Mouse (Mus musculus): Measurements from ENCODE around the gene Hoxc4. TPM values are rescaled to one million over a fixed set of nuclear protein-coding genes. Genes with fewer than 3 reads are reported as not detected.

Hoxc4 gene
- total and polyA plus RNA-seq, 2 experiments from 2014 or later = not detected

- Histone ChIP-seq H3K4me3 (ENCODE audit: low read depth, low read length) (peak overlapping the region; percentile 21), H3K9me3 (replicated peaks; ENCODE audit: control insufficient read depth, low read length) (no peaks in the 10 kb centered on the region), H3K27ac (ENCODE audit: low read depth) (no peak overlapping the region), H3K4me1 (ENCODE audit: control insufficient read depth, insufficient read depth) (no peaks in the 10 kb centered on the region), H3K4me2 (ENCODE audit: low read depth, low read length) (no peak overlapping the region), H3K27me3 (ENCODE audit: control insufficient read depth, insufficient read depth, low read length) (peaks cover 99% of the 10 kb centered on the region), H3K9ac (replicated peaks; ENCODE audit: low read depth, low read length) (no peak overlapping the region), H3K36me3 (replicated peaks; ENCODE audit: control insufficient read depth, insufficient read depth, low read length) (no peaks in the 10 kb centered on the region)
- TF ChIP-seq CTCF (IDR thresholded peaks at IDR 0.05; ENCODE audit: low read depth) (peak; percentile 67), EP300 (IDR thresholded peaks at IDR 0.05; ENCODE audit: low read depth) (no peak)
- 6% methylated on average over 17 of the region's 17 CpGs for WGBS
- DNase-seq (ENCODE audit: low spot score) (peak; percentile 74), ATAC-seq (ENCODE audit: insufficient read depth, low read depth) (no peak)
Observed at GRCm38 (mm10) chr15:103013238-103013984, 5.3 kb upstream of the Hoxc4 start.

GRCm38 (mm10) chr15:103014166-103015008 is 4.3 kb upstream of the Hoxc4 start:
- no peak for DNase-seq (ENCODE audit: low spot score)
- peak overlapping the region; percentile 21 for H3K4me3 ChIP-seq (ENCODE audit: low read depth, low read length)
- H3K9me3 ChIP-seq (replicated peaks; ENCODE audit: control insufficient read depth, low read length) = no peaks in the 10 kb centered on the region
- no peak overlapping the region for H3K9ac ChIP-seq (replicated peaks; ENCODE audit: low read depth, low read length)
- peaks cover 99% of the 10 kb centered on the region for H3K27me3 ChIP-seq (ENCODE audit: control insufficient read depth, insufficient read depth, low read length)
- TF ChIP-seq EP300 (IDR thresholded peaks at IDR 0.05; ENCODE audit: low read depth) (no peak), CTCF (IDR thresholded peaks at IDR 0.05; ENCODE audit: low read depth) (no peak)
- H3K36me3 ChIP-seq (replicated peaks; ENCODE audit: control insufficient read depth, insufficient read depth, low read length) = no peaks in the 10 kb centered on the region
- H3K4me1 ChIP-seq (ENCODE audit: control insufficient read depth, insufficient read depth) = no peaks in the 10 kb centered on the region
- H3K4me2 ChIP-seq (ENCODE audit: low read depth, low read length) = peak overlapping the region; percentile 10; the same call in 1 of the 2 replicates
- ATAC-seq (ENCODE audit: insufficient read depth, low read depth) = 0 out of 2 replicates have a peak, but pooled peaks have one; percentile 33
- 1% methylated on average over 51 of the region's 57 CpGs for whole genome bisulfite sequencing
- no peak overlapping the region for H3K27ac ChIP-seq (ENCODE audit: low read depth)

- ATAC-seq (ENCODE audit: insufficient read depth, low read depth) (no peak), DNase-seq (ENCODE audit: low spot score) (no peak)
- H3K27ac ChIP-seq (ENCODE audit: low read depth) = no peak overlapping the region
- TF ChIP-seq EP300 (IDR thresholded peaks at IDR 0.05; ENCODE audit: low read depth) (no peak), CTCF (IDR thresholded peaks at IDR 0.05; ENCODE audit: low read depth) (no peak)
- H3K4me2 ChIP-seq (ENCODE audit: low read depth, low read length) = no peak overlapping the region
- no peaks in the 10 kb centered on the region for H3K9me3 ChIP-seq (replicated peaks; ENCODE audit: control insufficient read depth, low read length)
- no peaks in the 10 kb centered on the region for H3K36me3 ChIP-seq (replicated peaks; ENCODE audit: control insufficient read depth, insufficient read depth, low read length)
- no peak overlapping the region for H3K9ac ChIP-seq (replicated peaks; ENCODE audit: low read depth, low read length)
- peaks cover 99% of the 10 kb centered on the region for H3K27me3 ChIP-seq (ENCODE audit: control insufficient read depth, insufficient read depth, low read length)
- H3K4me3 ChIP-seq (ENCODE audit: low read depth, low read length) = peak overlapping the region; percentile 13; the same call in 1 of the 2 replicates
- WGBS = 2% methylated on average over 28 of the region's 28 CpGs
- H3K4me1 ChIP-seq (ENCODE audit: control insufficient read depth, insufficient read depth) = no peaks in the 10 kb centered on the region
Observed at GRCm38 (mm10) chr15:103015009-103015399, 3.7 kb upstream of the Hoxc4 start.

GRCm38 (mm10) chr15:103015406-103016166 is 3.1 kb upstream of the Hoxc4 start:
- WGBS = 7% methylated on average over 19 of the region's 19 CpGs
- Histone ChIP-seq H3K4me1 (ENCODE audit: control insufficient read depth, insufficient read depth) (no peaks in the 10 kb centered on the region), H3K27ac (ENCODE audit: low read depth) (no peak overlapping the region), H3K36me3 (replicated peaks; ENCODE audit: control insufficient read depth, insufficient read depth, low read length) (no peaks in the 10 kb centered on the region), H3K27me3 (ENCODE audit: control insufficient read depth, insufficient read depth, low read length) (peaks cover 99% of the 10 kb centered on the region), H3K9me3 (replicated peaks; ENCODE audit: control insufficient read depth, low read length) (no peaks in the 10 kb centered on the region), H3K4me3 (ENCODE audit: low read depth, low read length) (0 out of 2 replicates have a peak overlapping the region, but pooled peaks have one; percentile 13), H3K4me2 (ENCODE audit: low read depth, low read length) (no peak overlapping the region), H3K9ac (replicated peaks; ENCODE audit: low read depth, low read length) (no peak overlapping the region)
- no peak for TF ChIP-seq EP300 (IDR thresholded peaks at IDR 0.05; ENCODE audit: low read depth)
- no peak for TF ChIP-seq CTCF (IDR thresholded peaks at IDR 0.05; ENCODE audit: low read depth)
- ATAC-seq (ENCODE audit: insufficient read depth, low read depth) (no peak), DNase-seq (ENCODE audit: low spot score) (no peak)

GRCm38 (mm10) chr15:103020899-103021418 is 2.2 kb downstream of the Hoxc4 start:
- Histone ChIP-seq H3K36me3 (replicated peaks; ENCODE audit: control insufficient read depth, insufficient read depth, low read length) (no peaks in the 10 kb centered on the region), H3K27me3 (ENCODE audit: control insufficient read depth, insufficient read depth, low read length) (peaks cover 100% of the 10 kb centered on the region), H3K4me2 (ENCODE audit: low read depth, low read length) (no peak overlapping the region), H3K9ac (replicated peaks; ENCODE audit: low read depth, low read length) (no peak overlapping the region), H3K9me3 (replicated peaks; ENCODE audit: control insufficient read depth, low read length) (no peaks in the 10 kb centered on the region), H3K4me1 (ENCODE audit: control insufficient read depth, insufficient read depth) (no peaks in the 10 kb centered on the region), H3K4me3 (ENCODE audit: low read depth, low read length) (no peak overlapping the region), H3K27ac (ENCODE audit: low read depth) (no peak overlapping the region)
- TF ChIP-seq EP300 (IDR thresholded peaks at IDR 0.05; ENCODE audit: low read depth) (no peak), CTCF (IDR thresholded peaks at IDR 0.05; ENCODE audit: low read depth) (no peak)
- WGBS = 5% methylated on average over 8 of the region's 8 CpGs
- DNase-seq (ENCODE audit: low spot score) (no peak), ATAC-seq (ENCODE audit: insufficient read depth, low read depth) (no peak)
